Mouse (Mus musculus) thymus, adult 2 months (tissue): ENCODE data around the gene Atg4a.

Experiments used
- CTCF ChIP-seq: fragments of 200-500 bp; IDR thresholded peaks from 2 replicates; pipeline ENCODE4 v1.5.1; 2012; ENCODE audit warnings: mild to moderate bottlenecking, control low read depth, low read length, moderate library complexity, borderline replicate concordance; ENCODE audit not compliant: control insufficient read depth, poor library complexity, insufficient read depth; ENCODE audit errors: extremely low read depth
- POLR2A ChIP-seq: fragments of 200-500 bp; IDR thresholded peaks from 2 replicates; pipeline ENCODE4 v1.6.1; 2012; ENCODE audit warnings: mild to moderate bottlenecking, low read length, control low read depth, moderate library complexity; ENCODE audit not compliant: control insufficient read depth, poor library complexity, insufficient read depth; ENCODE audit errors: extremely low read depth

GRCm38 (mm10) chrX:141175353-141175752, 218.6 kb downstream of the Atg4a start:
- TF ChIP-seq POLR2A (no peak), CTCF (no peak)
